Mouse (Mus musculus) midbrain, embryonic 14.5 days (tissue): ENCODE results near the gene Ang2. TPM values are rescaled to one million over a fixed set of nuclear protein-coding genes. Genes with fewer than 3 reads are reported as not detected.
"Not testable (repeated sequence)": the region's sequence is repeated elsewhere in the genome, so short reads cannot be mapped to it uniquely, and the experiment has no call there.

Source experiments
- ATAC-seq: fragments of 200-750 bp; cut with Nextera tagmentation; 2 replicates; pipeline ENCODE4 v1.8.0; 2017; ENCODE audit warnings: moderate number of reproducible peaks, moderate library complexity; ENCODE audit not compliant: low FRiP score, low TSS enrichment
- DNase-seq: peaks from one replicate; pipeline ENCODE4 v3.0.0-alpha.2; 2015
- H3K27ac ChIP-seq: fragments of 300-500 bp; sonication (generic); replicated peaks from 2 replicates; pipeline ENCODE4 v1.5.1; 2014; ENCODE audit warnings: mild to moderate bottlenecking, low read depth, low read length, moderate library complexity
- H3K27me3 ChIP-seq: fragments of 300-500 bp; sonication (generic); 2 replicates; pipeline ENCODE4 v1.6.1; 2014; ENCODE audit warnings: low read length, control low read depth, mixed read lengths; ENCODE audit not compliant: control insufficient read depth, insufficient read depth
- H3K36me3 ChIP-seq: fragments of 300-500 bp; sonication (generic); 2 replicates; pipeline ENCODE4 v1.6.1; 2014; ENCODE audit warnings: low read length, control low read depth; ENCODE audit not compliant: control insufficient read depth, insufficient read depth
- H3K4me1 ChIP-seq: fragments of 300-500 bp; sonication (generic); 2 replicates; pipeline ENCODE4 v1.6.1; 2014; ENCODE audit warnings: mild to moderate bottlenecking, antibody characterized with exemption, low read length, control low read depth; ENCODE audit not compliant: control insufficient read depth, insufficient read depth
- H3K4me2 ChIP-seq: fragments of 300-500 bp; sonication (generic); 2 replicates; pipeline ENCODE4 v1.6.1; 2014; ENCODE audit warnings: mild to moderate bottlenecking, low read length, moderate library complexity
- H3K4me3 ChIP-seq: fragments of 300-500 bp; sonication (generic); replicated peaks from 2 replicates; pipeline ENCODE4 v1.5.1; 2014; ENCODE audit warnings: low read depth, low read length
- H3K9ac ChIP-seq: fragments of 300-500 bp; sonication (generic); replicated peaks from 2 replicates; pipeline ENCODE4 v1.6.1; 2014; ENCODE audit warnings: mild to moderate bottlenecking, low read length, moderate library complexity
- H3K9me3 ChIP-seq: fragments of 300-500 bp; sonication (generic); 2 replicates; pipeline ENCODE4 v1.6.1; 2016; ENCODE audit warnings: low read length, control low read depth, mixed read lengths; ENCODE audit not compliant: control insufficient read depth
- WGBS: fragments of 180-500 bp; shearing (Covaris S2); extraction: QIAGEN DNeasy Blood & Tissue Kit; methylation state at CpG from one replicate; pipeline ENCODE4 v1.1.7; 2014; 5-methylcytosine and 5-hydroxymethylcytosine counted together
- polyA plus RNA-seq: library from polyadenylated mRNA; unstranded; fragments of >200 nt; fragmentation: Nextera tagmentation; extraction: Ambion mirVana; gene quantifications from 2 replicates; pipeline ENCODE4 v1.2.1, GENCODE M21; 2014

Ang2 gene
- polyA plus RNA-seq, result not detected in 2 replicates

DNA sequence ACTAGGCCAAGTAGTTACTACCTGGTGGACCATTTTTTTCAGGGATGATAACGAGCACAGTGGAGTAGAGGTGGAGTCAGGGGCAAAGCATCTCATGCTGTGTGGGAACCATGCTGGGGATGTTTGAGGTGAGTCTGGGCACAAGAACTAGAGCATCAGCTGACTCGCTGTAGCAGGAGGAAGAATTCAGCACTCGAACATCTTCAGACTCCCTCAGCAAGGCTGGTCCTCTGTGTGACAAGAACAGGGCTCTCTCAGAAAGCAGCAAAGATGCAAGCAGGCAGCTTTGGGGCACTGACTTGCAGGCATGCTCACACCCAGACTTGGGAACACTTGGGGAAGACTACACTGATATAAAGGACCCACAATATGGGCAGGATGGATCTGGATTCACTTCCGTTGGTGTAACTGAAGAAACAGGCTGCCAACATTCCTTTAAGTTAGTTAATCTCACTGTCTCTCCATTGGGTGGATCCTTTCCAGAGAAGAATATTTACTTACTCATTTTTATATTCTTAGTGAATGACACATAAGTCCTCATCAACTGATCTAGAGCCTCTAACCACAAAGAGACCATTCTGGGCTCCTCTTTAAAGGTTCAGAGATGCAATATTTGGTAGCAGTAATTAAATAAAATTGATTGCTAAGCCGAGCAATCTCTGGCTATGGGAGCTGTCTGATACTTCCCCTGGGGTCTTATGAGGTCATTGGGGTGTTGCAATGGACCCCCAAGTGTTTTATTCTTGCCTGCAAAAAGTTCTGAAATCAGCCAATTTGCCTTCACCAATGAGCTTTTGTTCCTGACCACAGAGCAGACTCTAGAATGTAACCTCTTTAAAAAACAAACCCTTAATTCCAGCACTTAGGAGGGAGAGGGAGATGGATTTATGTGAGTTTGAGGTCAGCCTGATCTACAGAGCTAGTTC, at the start of gene Ang2:
Ang2 (minus strand) TSS at position 51 of the 926 bp plus-strand sequence.
- ATAC-seq (no peak), DNase-seq (no peak)
- H3K36me3 ChIP-seq, result no peaks in the 10 kb centered on the region
- H3K27me3 ChIP-seq, result no peaks in the 10 kb centered on the region
- H3K4me1 ChIP-seq, result no peaks in the 10 kb centered on the region
- H3K27ac ChIP-seq, result no peak within 1 kb of the TSS
- no peak within 1 kb of the TSS for H3K4me2 ChIP-seq
- 80% methylated on average over 5 of the region's 5 CpGs for whole genome bisulfite sequencing
- no peaks in the 10 kb centered on the region for H3K9me3 ChIP-seq
- no peak within 1 kb of the TSS for H3K9ac ChIP-seq
- H3K4me3 ChIP-seq, result no peak within 1 kb of the TSS

DNA sequence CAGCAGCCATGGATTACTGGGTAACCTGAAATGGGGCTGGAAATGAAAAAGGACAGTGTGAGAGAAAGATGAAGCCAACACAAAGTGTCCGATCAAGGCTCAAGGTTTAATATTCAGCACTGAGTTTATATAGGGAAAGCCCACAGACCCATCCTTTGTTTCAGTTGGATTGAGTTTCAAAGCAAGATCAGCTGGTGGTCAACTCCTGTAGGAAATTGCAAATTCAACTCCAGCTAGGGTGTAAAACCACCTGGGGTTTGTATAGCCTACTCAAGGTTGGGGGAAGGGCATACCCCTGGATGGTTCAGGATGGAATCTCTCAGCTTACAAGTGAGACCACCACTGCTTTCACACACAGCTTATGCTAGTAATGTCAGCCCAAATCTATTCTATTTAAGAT, 48.8 kb upstream of the Ang2 start:
- WGBS, result 86% methylated on average over 1 of the region's 1 CpGs
- Histone ChIP-seq H3K36me3 (no peaks in the 10 kb centered on the region), H3K4me3 (no peak overlapping the region), H3K9ac (no peak overlapping the region), H3K9me3 (no peaks in the 10 kb centered on the region), H3K27ac (no peak overlapping the region), H3K4me2 (no peak overlapping the region), H3K4me1 (no peaks in the 10 kb centered on the region), H3K27me3 (no peaks in the 10 kb centered on the region)
- ATAC-seq (no peak), DNase-seq (no peak)

DNA sequence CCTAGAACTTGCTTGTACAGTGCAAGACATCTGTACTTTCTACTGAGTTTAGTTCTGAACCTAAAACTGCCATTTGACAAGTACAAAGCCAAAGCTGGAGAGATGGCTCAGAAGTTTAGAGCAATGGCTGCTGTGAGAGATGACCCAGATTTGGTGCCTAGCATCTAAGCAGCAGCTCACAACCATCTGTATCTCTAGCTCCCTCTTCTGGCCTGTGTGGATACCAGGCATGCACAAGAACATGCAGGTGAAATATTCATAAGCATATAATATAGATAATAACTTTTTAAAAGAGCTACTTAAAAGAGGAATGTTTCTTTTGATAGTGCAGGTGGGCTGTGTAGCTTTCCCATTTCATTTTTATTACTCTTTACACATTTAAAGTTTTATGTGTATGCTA, 42.0 kb upstream of the Ang2 start:
- no peaks in the 10 kb centered on the region for H3K36me3 ChIP-seq
- DNase-seq (peak; percentile 59), ATAC-seq (no peak)
- no peak overlapping the region for H3K27ac ChIP-seq
- no peak overlapping the region for H3K4me2 ChIP-seq
- no peak overlapping the region for H3K9ac ChIP-seq
- no peaks in the 10 kb centered on the region for H3K27me3 ChIP-seq
- no peaks in the 10 kb centered on the region for H3K9me3 ChIP-seq
- H3K4me3 ChIP-seq, result no peak overlapping the region
- H3K4me1 ChIP-seq, result no peaks in the 10 kb centered on the region

DNA sequence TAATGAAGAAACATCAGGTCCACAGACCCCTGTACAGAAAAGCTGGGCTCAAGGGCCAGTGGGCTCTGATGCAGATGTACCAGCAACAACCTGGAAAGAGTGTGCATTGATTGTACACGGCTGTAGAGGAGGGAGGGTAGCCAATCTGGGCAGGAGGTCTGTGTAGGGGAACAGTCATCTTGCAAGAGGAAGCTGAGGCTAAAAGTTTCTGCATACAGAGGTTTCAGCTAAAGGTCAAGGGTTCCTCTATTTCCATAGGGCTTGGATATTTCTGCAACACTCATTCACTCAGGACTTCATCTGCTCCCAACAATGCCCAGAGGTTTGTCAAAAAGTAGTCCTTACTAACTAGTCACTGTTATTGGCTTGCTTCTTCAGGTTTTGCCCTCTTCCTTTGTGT, 38.5 kb upstream of the Ang2 start:
- not testable (repeated sequence) for ATAC-seq, H3K27me3 ChIP-seq, H3K4me2 ChIP-seq, H3K36me3 ChIP-seq, H3K27ac ChIP-seq, H3K9me3 ChIP-seq, H3K9ac ChIP-seq, H3K4me1 ChIP-seq, DNase-seq, H3K4me3 ChIP-seq
- 91% methylated on average over 1 of the region's 1 CpGs for WGBS

DNA sequence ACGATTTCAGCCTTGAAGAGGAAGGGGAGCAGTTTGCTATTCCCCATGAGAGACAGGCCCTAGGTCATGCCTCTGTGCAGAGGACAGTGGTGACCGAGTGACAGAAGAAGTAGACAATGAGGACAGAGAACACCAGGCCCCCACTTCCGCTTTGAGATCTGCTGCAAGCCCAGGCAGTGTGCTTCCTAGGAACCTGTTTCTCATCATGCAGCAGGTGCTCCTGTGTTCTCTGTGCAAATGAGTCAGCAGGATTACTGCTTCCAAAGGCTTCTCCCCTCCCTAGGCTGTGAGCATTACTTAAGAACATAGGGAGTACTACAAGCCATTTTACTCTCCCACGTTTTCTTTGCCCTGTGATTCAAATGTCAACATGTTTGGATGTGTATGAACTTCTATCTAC, 30.7 kb upstream of the Ang2 start:
- H3K36me3 ChIP-seq, H3K4me1 ChIP-seq, H3K9ac ChIP-seq, H3K27ac ChIP-seq, H3K27me3 ChIP-seq, H3K9me3 ChIP-seq, ATAC-seq, H3K4me3 ChIP-seq, DNase-seq, H3K4me2 ChIP-seq: not testable (repeated sequence)
- WGBS, result 52% methylated on average over 4 of the region's 4 CpGs

DNA sequence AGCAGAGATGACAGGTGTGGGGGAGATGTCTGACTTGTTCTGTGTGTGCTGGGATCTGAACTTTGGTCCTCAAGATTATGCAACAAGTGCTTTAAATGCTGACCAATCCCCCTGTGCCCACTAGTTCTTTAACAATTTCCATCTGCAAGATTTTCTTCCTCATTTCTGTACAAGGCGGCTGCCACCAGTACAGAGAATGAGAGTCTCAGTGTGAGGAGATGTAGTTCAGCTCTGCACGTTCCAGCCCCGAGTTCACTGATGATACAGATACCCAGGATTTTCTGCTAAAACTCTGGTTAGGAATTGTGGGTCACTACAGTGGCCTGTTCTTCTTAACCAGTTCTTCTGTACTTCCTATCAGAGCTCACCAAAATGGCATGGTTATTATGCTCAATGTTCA, 21.1 kb upstream of the Ang2 start:
- H3K4me3 ChIP-seq, H3K4me2 ChIP-seq, H3K9me3 ChIP-seq, DNase-seq, H3K4me1 ChIP-seq, H3K36me3 ChIP-seq, ATAC-seq, H3K27ac ChIP-seq, H3K9ac ChIP-seq, H3K27me3 ChIP-seq: not testable (repeated sequence)
- WGBS, result 92% methylated on average over 3 of the region's 3 CpGs

DNA sequence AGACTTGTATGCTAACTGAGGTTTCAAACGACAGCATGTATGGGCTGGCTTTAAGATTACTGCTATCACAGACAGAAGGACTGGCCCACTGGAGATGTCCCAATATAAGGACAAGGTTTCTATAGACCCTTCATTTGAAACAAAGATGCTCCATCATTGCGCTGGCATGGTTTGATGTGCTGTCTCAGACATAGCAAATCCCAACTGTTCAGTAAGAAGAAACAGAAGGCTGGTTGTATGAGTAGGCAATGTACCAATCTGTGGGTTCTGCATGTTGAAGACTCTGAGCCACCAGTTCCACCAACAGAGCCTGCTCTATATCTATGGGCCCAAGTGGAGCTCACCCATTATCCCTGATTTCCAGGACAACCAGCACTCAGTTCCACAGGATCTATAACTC, 4.2 kb upstream of the Ang2 start, which contains the start of gene Ear14:
Ear14 (plus strand) TSS at position 277 of the 400 bp plus-strand sequence.
- Histone ChIP-seq H3K27ac (no peak within 1 kb of the TSS), H3K4me3 (no peak within 1 kb of the TSS), H3K27me3 (no peaks in the 10 kb centered on the region), H3K4me2 (no peak within 1 kb of the TSS), H3K9me3 (no peaks in the 10 kb centered on the region), H3K36me3 (no peaks in the 10 kb centered on the region), H3K4me1 (no peaks in the 10 kb centered on the region), H3K9ac (no peak within 1 kb of the TSS)
- DNase-seq (no peak), ATAC-seq (no peak)
- 89% methylated on average over 2 of the region's 2 CpGs for WGBS

DNA sequence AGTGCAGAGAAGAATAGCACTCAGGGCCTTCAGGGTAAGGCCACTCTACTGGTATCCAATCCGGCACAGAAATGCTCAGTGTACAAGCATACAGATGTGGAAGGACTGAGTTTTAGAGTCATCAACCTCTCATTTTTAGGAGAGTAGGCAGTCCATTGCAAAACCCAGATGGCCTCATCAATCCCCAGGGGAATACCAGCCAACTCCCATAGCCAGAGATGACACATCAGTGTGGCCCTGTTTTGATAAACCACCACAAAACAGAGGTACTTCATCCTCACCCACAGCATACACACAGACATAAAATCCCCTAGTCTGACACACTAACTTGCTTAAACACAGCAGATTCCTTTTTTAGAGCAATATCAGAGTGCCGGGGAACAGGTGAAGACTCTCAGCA, 1.5 kb upstream of the Ang2 start:
- ATAC-seq (no peak), DNase-seq (no peak)
- Histone ChIP-seq H3K4me1 (no peaks in the 10 kb centered on the region), H3K9me3 (no peaks in the 10 kb centered on the region), H3K4me3 (no peak overlapping the region), H3K36me3 (no peaks in the 10 kb centered on the region), H3K27me3 (no peaks in the 10 kb centered on the region), H3K9ac (no peak overlapping the region), H3K27ac (no peak overlapping the region), H3K4me2 (no peak overlapping the region)
- 95% methylated on average over 2 of the region's 2 CpGs for WGBS

DNA sequence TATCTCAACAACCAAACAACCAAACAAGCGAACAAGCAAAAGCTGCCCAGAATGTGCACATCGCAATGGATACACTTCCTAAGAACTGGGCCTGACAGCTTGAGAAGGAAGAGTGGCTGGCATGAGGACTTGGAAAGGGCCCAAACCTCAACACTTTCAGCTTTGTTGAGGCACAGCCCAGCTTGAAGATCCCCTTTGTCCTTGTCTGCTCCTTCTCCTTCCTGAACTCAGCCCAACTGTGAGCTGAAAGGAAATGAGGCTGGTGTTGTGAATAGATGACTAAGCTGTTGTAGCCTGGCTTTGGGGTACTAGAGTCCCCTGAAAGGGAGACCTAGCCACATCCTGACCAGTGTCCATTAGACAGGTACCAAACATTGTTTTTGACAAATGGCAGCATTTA, 1.1 kb upstream of the Ang2 start:
- no peaks in the 10 kb centered on the region for H3K9me3 ChIP-seq
- no peaks in the 10 kb centered on the region for H3K4me1 ChIP-seq
- DNase-seq (no peak), ATAC-seq (no peak)
- no peaks in the 10 kb centered on the region for H3K27me3 ChIP-seq
- 87% methylated on average over 2 of the region's 2 CpGs for WGBS
- H3K4me3 ChIP-seq, result no peak overlapping the region
- H3K4me2 ChIP-seq, result no peak overlapping the region
- no peaks in the 10 kb centered on the region for H3K36me3 ChIP-seq
- no peak overlapping the region for H3K27ac ChIP-seq
- no peak overlapping the region for H3K9ac ChIP-seq
